Mouse (Mus musculus) brain, adult 2 months (tissue): ENCODE measurements around the gene Sfxn2.
"Not testable (repeated sequence)": the region's sequence is repeated elsewhere in the genome, so short reads cannot be mapped to it uniquely, and the experiment has no call there.

ENCODE experiments used
- DNase-seq: peaks from one replicate; pipeline ENCODE4 v3.0.0; 2011; ENCODE audit warnings: low read depth, low spot score

The Sfxn2 gene

DNA sequence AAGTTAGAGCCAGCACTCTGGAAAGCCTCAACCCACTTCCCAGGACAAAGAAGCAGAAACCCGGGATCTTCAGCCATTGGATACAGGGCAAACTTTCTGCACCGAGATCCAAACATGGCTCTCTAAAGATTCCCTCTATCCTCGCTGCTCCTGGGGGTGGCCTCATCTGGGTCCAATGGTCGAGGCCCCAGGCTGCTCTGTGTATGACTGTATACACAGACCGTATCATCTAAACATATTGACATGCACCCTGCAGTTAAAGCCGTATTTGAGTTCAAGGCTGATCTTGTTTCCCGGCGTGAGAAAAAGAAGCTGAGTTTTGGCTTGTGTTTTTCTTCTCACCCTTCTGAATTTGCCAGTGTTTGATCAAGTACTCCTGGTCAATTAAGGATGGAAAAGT lies 30.4 kb upstream of the Sfxn2 start:
- DNase-seq, result no peak

DNA sequence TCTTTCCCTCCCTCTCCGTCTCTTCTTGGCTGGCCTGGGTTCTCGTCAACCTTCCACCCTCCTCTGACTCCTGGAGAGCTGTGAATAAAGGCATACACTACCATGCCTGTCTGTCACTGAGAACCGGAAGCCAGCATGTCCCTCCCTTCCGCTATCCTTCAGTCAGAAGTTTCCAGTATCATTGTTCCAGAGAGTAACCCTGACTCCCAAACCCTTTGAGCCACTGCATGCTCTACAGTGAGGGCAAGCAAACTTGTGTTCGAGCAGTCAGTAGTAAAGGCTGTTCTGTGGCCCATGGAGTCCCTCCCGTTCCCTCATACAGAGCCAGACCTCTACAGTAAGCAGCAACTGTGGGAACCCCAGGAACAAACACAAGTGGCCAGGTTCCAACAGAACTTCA lies 25.6 kb upstream of the Sfxn2 start:
- DNase-seq, result no peak

DNA sequence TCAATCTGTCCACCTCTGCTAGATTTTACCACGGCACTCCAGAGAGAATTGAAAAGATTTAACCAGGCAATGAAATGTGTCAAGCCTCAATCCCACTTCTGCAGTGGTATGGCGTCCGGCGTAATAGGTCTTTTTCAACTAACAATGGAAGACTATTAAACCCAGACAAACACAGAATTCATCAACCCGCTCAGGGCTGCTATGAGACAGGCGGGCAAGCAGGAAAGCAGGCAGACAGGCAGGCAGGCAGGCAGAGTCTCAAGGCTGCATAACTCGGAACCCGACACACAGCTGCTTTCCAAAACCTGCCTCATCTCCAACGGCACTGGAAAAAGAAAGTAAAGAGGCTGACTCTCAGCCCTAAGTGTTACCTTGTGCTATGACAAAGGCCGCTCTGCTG lies 25.1 kb upstream of the Sfxn2 start:
- DNase-seq, result no peak

DNA sequence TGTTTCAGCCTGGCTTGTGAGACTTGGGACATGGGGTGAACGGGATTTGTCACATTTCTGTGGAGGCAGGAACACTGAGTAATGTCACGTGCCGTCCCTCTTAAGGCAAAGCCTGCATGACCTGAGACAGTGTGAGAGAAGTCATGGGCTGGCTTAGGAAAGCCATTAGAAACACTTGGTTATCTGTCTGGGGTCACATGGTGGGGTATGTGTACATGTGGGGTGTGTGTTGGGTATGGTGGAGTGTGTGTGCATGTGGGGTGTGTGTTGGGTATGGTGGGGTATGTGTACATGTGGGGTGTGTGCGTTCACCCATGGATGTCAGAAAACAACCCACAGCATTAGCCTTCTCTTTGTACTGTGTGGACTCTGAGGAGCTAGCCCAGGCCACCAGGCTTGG lies 22.8 kb upstream of the Sfxn2 start:
- no peak for DNase-seq

DNA sequence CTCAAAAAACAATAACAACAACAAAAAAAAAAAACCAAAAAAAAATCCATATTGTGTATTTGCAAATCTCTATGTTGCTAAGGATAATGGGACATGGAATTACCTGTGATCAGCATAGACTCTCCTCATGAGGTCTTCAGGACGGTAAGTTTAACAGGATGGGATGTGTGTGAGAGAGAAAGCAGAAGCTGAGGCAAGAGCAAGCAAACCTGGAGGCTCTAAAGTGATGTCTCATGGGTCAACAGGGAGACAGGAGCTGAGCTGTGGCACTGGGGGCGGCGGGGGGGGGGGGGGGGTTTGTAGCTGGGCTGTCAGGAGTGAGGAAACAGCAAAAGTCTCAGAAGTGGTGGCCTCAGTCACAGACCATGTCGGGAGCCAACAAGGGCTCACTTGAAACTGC lies 20.7 kb upstream of the Sfxn2 start:
- DNase-seq, result no peak

DNA sequence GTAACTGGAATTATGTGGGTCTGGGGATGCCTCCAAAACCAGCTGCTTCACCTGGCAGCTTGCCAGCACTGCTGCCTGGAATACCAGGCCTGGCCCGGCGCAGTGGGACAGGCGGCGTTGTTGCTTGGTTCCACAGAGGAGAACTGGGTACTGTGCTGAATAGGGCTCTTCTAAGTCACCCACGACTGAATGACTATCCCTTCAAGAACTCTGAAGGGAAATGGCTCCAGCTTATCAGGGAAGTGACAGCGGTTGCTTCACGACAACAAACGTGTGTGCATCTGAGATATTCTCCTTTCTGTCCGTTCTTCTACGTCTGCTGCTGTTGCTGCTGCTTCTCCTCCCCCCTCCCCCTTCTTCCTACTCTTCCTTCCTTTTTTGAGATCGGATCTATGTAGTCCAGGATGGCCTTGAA lies 19.6 kb upstream of the Sfxn2 start:
- DNase-seq, result peak; percentile 70

GRCm38 (mm10) chr19:46558009-46558408 lies 15.2 kb upstream of the Sfxn2 start:
- DNase-seq, result peak; percentile 31

DNA sequence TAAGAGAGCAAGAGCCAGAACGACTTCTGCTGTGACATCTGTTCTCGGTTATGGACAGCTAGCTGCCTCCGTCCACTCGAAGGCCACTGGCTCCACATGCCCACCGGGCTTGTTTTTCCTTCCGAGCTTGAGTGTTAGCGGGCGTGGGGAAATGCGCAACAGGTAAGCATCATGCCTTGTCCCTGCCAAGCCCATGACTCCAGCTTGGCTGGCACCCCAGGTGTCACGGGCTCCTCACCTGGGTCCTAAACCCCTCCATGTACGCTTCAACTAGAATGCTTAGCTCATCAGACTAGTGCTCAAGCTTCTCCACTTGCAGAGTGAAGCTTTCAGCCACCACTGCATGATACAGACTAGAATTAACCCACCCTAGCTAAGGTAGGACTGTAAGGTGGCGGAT lies 14.5 kb upstream of the Sfxn2 start:
- peak; percentile 81 for DNase-seq

DNA sequence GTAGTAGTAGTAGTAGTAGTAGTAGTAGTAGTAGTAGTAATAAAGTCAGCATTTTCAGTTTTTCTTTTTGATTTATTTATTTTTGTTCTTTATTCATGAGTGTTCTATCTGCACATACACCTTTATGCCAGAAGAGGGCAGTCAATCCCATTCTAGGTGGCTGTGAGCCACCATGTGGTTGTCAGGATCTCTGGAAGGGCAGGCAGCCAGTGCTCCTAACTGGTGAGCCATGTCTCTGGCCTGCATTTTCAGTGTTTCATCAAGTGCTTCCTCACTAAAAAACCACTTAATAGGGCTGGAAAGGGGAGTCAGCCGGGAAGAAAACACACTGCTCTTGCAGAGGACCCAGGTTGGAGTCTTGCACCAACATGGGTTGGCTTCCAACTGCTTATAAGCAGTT lies 11.0 kb upstream of the Sfxn2 start:
- DNase-seq, result peak; percentile 87

GRCm38 (mm10) chr19:46562581-46563515 lies 10.3 kb upstream of the Sfxn2 start:
- DNase-seq, result peak; percentile 89

GRCm38 (mm10) chr19:46563603-46564002 lies 9.6 kb upstream of the Sfxn2 start:
- DNase-seq, result peak; percentile 24

- no peak for DNase-seq
These were observed 9.1 kb upstream of the Sfxn2 start for GRCm38 (mm10) chr19:46564043-46564462.

DNA sequence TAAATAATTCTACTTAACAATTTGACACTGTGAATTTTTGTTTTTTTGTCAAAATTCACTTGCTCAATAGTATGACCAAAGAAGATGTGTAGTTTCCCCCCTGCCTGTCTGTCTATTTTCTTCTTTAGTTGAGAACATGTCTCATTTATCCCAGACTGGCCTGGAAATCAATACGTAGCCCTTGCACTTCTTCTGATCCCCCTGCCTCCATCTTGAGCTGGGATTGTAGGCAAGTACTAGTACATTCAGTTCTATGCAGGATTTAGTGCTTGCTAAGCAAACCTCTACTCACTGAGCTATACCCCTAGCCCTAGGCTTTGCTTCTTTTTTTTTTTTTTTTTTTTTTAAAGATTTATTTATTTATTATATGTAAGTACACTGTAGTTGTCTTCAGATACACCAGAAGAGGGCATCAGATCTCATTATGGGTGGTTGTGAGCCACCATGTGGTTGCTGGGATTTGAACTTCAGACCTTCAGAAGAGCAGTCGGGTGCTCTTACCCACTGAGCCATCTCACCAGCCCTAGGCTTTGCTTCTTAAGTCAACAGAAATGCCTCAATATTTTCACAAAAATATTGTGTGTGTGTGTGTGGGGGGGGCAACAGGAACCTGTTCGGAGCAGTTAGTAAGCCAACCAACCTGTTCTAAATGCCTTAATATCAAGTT lies 1.8 kb upstream of the Sfxn2 start:
- DNase-seq, result not testable (repeated sequence)

- peak; percentile 50 for DNase-seq
These were observed 1.3 kb upstream of the Sfxn2 start for GRCm38 (mm10) chr19:46571878-46572244.

- DNase-seq, result no peak
These were observed 617 bp upstream of the Sfxn2 start for GRCm38 (mm10) chr19:46572548-46572947.

DNA sequence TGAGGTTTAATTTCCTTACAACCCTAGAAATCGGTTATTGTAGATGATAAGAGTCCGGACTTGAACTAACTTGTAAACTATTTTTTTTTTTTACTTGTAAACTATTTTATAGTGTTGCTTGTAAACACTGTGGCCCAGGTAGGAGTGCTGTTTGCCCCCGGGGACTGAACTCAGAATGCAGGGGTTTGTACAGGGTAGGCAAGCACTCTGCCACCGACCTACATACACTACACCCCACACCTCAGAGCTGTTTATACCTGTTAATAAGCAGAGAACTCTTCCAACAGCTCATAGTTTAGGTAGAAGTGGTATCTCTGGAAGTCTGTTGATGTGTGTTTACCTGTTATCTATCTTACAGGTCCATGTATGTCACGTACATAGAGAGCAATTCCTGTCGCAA lies 825 bp downstream of the Sfxn2 start:
- no peak for DNase-seq

- no peak for DNase-seq
These were observed 2.0 kb downstream of the Sfxn2 start for GRCm38 (mm10) chr19:46575196-46575595.

- peak; percentile 94 for DNase-seq
These were observed 14.8 kb downstream of the Sfxn2 start for GRCm38 (mm10) chr19:46587823-46588508.

GRCm38 (mm10) chr19:46591575-46591974 lies 18.4 kb downstream of the Sfxn2 start:
- no peak for DNase-seq

- DNase-seq, result no peak
These were observed 19.7 kb downstream of the Sfxn2 start for GRCm38 (mm10) chr19:46592751-46593439.

- no peak for DNase-seq
These were observed 25.0 kb downstream of the Sfxn2 start for GRCm38 (mm10) chr19:46598187-46598586.
